Mouse (Mus musculus): ENCODE data around the gene Nxf2.

DNA sequence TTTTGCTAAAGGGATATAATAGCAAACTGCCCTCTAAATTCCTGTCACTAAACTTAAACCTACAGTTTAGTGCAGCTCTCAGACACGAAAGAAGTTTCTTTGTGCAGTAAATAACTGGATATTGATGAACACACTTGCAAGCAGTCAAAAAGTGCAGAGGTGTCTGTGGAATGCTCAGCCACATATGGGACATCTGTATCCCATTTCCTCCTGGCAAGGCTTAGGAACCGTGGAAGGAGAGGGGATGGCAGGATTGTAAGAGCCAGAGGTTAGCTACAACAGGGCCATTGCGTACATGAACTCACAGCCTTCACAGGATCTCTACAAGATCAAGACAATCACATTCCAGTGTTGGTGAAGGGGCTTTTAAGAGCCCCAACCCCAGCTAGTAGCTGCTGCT is 46.8 kb upstream of the Nxf2 start:
- TF ChIP-seq CTCF (IDR thresholded peaks at IDR 0.05; ENCODE audit: low read depth) (no peak), EP300 (IDR thresholded peaks at IDR 0.05; ENCODE audit: low read depth) (no peak)

Data from liver, postnatal 0 days (tissue).